Mouse (Mus musculus) ES-Bruce4 (cell line): ENCODE measurements around the gene Gmcl1. TPM values are rescaled to one million over a fixed set of nuclear protein-coding genes. Genes with fewer than 3 reads are reported as not detected.
A peak's percentile ranks its signal among the peaks of the same experiment; 100 is the strongest.

Source experiments
- H3K27ac ChIP-seq: 2 replicates; pipeline ENCODE4 v1.5.1; 2012; ENCODE audit warnings: low read length, inconsistent platforms; ENCODE audit not compliant: insufficient read depth
- H3K27me3 ChIP-seq: 2 replicates; pipeline ENCODE4 v1.6.1; 2012; ENCODE audit warnings: mild to moderate bottlenecking, low read length, inconsistent platforms; ENCODE audit not compliant: control insufficient read depth, poor library complexity, insufficient read depth, severe bottlenecking
- H3K36me3 ChIP-seq: 2 replicates; pipeline ENCODE4 v1.6.1; 2012; ENCODE audit warnings: inconsistent platforms, mild to moderate bottlenecking, low read length, moderate library complexity; ENCODE audit not compliant: control insufficient read depth, poor library complexity, insufficient read depth, severe bottlenecking
- H3K4me1 ChIP-seq: one replicate; pipeline ENCODE4 v1.8.1; 2011; ENCODE audit warnings: low read length; ENCODE audit not compliant: control insufficient read depth, insufficient read depth
- H3K4me3 ChIP-seq: 2 replicates; pipeline ENCODE4 v1.5.1; 2011; ENCODE audit warnings: low read depth, mild to moderate bottlenecking, low read length
- H3K9ac ChIP-seq: 2 replicates; pipeline ENCODE4 v1.6.1; 2012; ENCODE audit warnings: low read depth, mild to moderate bottlenecking, inconsistent platforms; ENCODE audit not compliant: poor library complexity, severe bottlenecking
- H3K9me3 ChIP-seq: replicated peaks from 2 replicates; pipeline ENCODE4 v1.6.1; 2012; ENCODE audit warnings: mild to moderate bottlenecking, low read length, inconsistent platforms; ENCODE audit not compliant: control insufficient read depth, poor library complexity, insufficient read depth, severe bottlenecking
- CTCF ChIP-seq: IDR thresholded peaks from one replicate; pipeline ENCODE4 v1.8.1; 2011; ENCODE audit warnings: low read depth, low read length
- EP300 ChIP-seq: IDR thresholded peaks from 2 replicates; pipeline ENCODE4 v1.6.1; 2011; ENCODE audit warnings: low read depth, low read length; ENCODE audit not compliant: insufficient read depth
- POLR2A ChIP-seq: IDR thresholded peaks from one replicate; pipeline ENCODE4 v1.8.1; 2011; ENCODE audit warnings: low read length; ENCODE audit not compliant: insufficient read depth
- polyA plus RNA-seq: library from polyadenylated mRNA; stranded (reverse); fragments of >200 nt; gene quantifications from 2 replicates; pipeline ENCODE4 v1.2.4, GENCODE M21; 2011; ENCODE audit warnings: low read depth; ENCODE audit not compliant: missing spikeins, insufficient read depth, insufficient read length

Gmcl1 gene
- polyA plus RNA-seq, 1 experiment = 22.9 TPM

DNA sequence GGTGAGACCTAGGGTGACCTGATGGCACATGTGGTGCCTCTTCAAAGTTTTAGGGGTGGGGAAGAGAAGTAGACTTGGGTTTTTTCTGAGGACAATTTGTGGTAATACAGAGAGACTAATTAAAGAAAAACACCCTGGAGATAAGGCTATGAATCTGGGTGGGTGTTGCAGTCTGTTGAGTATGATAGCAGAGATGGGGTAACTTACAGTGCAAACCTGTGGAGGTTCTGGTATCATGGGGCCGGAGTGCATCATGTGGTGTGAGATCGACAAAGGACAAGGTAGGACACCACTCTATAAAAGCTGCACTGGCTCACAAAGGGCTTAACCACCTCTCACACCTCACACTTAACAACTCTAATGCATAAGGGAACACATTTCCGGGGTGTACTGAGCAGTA, 43.5 kb downstream of the Gmcl1 start:
- TF ChIP-seq EP300 (no peak), POLR2A (no peak), CTCF (no peak)
- Histone ChIP-seq H3K4me1 (no peaks in the 10 kb centered on the region), H3K27ac (no peak overlapping the region), H3K9ac (no peak overlapping the region), H3K36me3 (peaks cover 2% of the 10 kb centered on the region; the same call in 1 of the 2 replicates), H3K27me3 (no peaks in the 10 kb centered on the region), H3K9me3 (no peaks in the 10 kb centered on the region), H3K4me3 (no peak overlapping the region)

DNA sequence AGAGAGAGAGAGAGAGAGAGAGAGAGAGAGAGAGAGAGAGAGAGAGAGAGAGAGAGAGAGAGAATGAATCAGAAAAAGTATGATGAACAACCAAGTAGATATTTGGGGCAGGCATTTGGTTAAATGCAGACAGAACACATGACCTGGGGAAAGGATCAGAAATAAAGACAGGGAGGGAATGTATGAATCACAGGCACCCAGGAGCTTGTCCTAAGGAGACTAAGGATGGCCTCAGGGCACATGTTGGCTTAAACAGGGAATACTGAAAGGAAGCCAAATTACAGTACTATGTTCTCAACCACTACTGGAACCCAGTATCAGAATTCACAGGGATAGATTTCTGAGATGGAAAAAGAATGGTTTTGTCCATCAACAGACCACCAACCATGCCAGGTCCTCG, 46.2 kb downstream of the Gmcl1 start:
- TF ChIP-seq EP300 (no peak), POLR2A (no peak), CTCF (no peak)
- Histone ChIP-seq H3K27me3 (no peaks in the 10 kb centered on the region), H3K36me3 (peaks cover 8% of the 10 kb centered on the region; the same call in 1 of the 2 replicates), H3K4me1 (no peaks in the 10 kb centered on the region), H3K27ac (no peak overlapping the region), H3K4me3 (no peak overlapping the region), H3K9me3 (no peaks in the 10 kb centered on the region), H3K9ac (no peak overlapping the region)

DNA sequence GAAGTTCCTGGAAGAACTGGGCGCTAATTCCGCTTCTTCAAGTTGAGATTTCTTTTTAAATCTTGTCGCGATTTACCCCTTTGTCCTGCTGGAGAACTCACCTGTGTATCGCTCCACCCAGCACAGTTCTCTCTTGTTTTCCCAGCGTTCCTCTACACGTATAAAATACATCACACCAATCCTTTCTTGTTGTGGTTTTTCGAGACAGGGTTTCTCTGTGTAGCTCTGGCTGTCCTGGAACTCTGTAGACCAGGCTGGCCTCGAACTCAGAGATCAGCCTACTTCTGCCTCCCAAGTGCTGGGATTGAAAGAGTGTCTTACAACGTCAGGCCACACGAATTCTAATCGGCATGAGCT, 48.5 kb downstream of the Gmcl1 start:
- Histone ChIP-seq H3K27ac (peak overlapping the region; percentile 75; the same call in 1 of the 2 replicates), H3K36me3 (peaks cover 16% of the 10 kb centered on the region), H3K9ac (peak overlapping the region; percentile 81), H3K4me3 (peak overlapping the region; percentile 81), H3K27me3 (no peaks in the 10 kb centered on the region), H3K9me3 (no peaks in the 10 kb centered on the region), H3K4me1 (no peaks in the 10 kb centered on the region)
- TF ChIP-seq EP300 (no peak), CTCF (no peak), POLR2A (no peak)

DNA sequence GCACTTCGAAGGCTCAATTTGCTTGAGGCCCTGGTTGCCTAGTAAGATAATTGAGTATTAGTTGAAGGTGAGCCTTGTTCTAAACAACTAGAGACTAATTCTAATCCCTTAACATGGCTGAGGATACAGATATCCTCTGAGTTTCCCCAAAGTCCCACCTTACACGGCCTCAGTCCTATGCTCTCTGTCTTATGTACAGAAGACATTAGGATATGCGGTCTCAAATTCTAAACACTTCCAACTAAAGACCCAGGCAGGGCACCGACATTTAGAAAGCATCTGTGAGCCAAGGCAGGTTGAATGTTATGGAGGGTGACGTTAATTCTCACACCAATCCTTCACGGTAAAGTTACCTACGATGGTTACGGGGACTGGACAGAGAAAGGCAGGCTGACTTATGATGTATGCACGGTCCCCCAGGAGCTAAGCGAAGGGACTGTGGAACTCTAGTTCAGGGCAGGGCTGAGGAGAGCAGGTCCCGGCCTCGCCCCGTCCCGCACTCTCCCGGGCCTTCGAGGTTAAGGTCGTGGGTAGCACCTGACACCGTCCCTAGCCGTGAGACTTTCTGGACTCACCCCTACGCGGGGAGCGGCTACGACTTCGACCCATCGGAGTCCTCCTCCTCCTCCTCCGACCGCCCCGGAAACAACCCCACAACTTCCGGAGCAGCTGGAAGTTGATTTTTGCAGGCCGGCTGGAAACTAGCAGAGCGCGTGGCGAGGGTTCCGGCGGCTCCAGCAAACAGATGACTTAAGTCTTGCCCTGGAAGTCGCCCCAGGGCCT, 49.1 kb downstream of the Gmcl1 start, which contains the start of gene Snrnp27:
TSS of gene Snrnp27 (minus strand) at position 651 of the 783 bp plus-strand sequence.
- TF ChIP-seq POLR2A (peak; percentile 39), CTCF (no peak), EP300 (0 out of 2 replicates have a peak, but pooled peaks have one; percentile 43)

DNA sequence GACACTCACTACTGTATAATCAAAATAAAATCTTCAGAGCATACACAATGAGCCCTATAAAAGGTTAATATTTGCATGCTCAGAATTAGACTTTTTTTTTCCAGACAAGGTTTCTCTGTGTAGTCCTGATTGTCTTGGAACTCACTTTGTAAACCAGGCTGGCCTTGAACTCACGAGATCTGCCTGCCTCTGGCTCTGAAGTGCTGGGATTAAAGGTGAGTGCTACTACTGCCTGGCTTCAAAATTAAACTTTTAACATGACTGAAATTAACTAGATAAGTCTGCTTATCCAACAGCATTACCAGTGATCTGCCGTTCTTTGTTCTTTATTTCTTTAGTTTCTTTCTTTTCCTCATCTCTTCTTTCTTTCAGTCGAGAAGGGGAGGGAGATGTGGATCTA, 51.9 kb downstream of the Gmcl1 start:
- H3K27ac ChIP-seq = no peak overlapping the region
- TF ChIP-seq POLR2A = no peak
- no peak for TF ChIP-seq EP300
- no peak for TF ChIP-seq CTCF
- H3K9me3 ChIP-seq = no peaks in the 10 kb centered on the region
- peaks cover 32% of the 10 kb centered on the region for H3K36me3 ChIP-seq
- no peak overlapping the region for H3K4me3 ChIP-seq
- no peaks in the 10 kb centered on the region for H3K27me3 ChIP-seq
- H3K4me1 ChIP-seq = no peaks in the 10 kb centered on the region
- H3K9ac ChIP-seq = no peak overlapping the region

More for the DNA sequence above, 49.1 kb downstream of the Gmcl1 start, which contains the start of gene Snrnp27:
- peak within 1 kb of the TSS; percentile 81 for H3K9ac ChIP-seq
- peaks cover 20% of the 10 kb centered on the region for H3K36me3 ChIP-seq
- no peaks in the 10 kb centered on the region for H3K9me3 ChIP-seq
- H3K4me3 ChIP-seq = peak within 1 kb of the TSS; percentile 91
- H3K27ac ChIP-seq = peak within 1 kb of the TSS; percentile 75; the same call in 1 of the 2 replicates
- no peaks in the 10 kb centered on the region for H3K27me3 ChIP-seq
- no peaks in the 10 kb centered on the region for H3K4me1 ChIP-seq

DNA sequence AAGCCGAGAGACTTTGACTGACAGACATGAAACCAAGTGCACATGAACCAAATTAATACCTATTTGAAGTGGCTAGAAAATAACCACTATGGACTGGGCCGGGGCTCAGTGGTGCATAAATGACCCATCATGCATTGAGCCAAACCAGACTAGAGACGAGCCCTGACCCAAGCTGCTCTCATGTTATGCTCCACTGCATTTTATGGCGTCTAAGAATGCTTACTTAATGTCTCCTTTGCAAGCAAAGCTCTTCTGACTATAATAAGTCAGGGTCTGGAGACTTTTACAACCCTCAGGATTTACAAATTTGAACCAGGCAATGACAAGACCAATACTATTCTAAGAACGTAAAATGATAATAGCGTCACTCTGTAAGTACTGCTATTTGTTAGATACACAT, 54.8 kb downstream of the Gmcl1 start:
- Histone ChIP-seq H3K27me3 (no peaks in the 10 kb centered on the region), H3K9ac (no peak overlapping the region), H3K4me3 (no peak overlapping the region), H3K36me3 (peaks cover 51% of the 10 kb centered on the region), H3K4me1 (no peaks in the 10 kb centered on the region), H3K27ac (no peak overlapping the region), H3K9me3 (no peaks in the 10 kb centered on the region)
- TF ChIP-seq CTCF (no peak), EP300 (no peak), POLR2A (no peak)
